Mouse (Mus musculus) neutrophil, adult 59 days (primary cell): Measurements from ENCODE around the gene Ccdc148. TPM values are rescaled to one million over a fixed set of nuclear protein-coding genes. Genes with fewer than 3 reads are reported as not detected.

Source experiments
- total RNA-seq, 2 experiments: library from RNA; stranded (reverse); gene quantifications; 1 replicate in 1 of 2; 2 replicates in 1 of 2; pipeline ENCODE4 v1.2.4; 2023

The Ccdc148 gene
- under 1 TPM; 0.09 to 0.24 TPM for total RNA-seq

DNA sequence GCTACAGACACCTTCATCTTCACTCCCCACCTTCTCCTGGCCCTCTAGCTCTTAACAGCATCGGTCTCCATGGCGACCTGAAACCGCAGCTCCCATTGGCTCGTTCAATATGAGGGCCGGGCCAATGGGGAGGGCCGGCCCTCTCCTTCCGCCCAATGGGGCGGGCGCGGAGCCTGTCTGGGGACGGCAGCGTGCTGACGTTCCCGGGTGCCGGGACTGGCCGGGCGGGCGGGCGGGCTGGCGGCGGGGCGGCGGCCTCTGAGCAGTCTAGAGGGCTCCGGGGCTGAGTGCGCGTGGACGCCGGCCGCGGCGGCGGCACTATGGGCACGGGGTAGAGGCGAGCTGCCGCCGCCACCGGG is at the start of gene Ccdc148, which contains the start of gene Pkp4:
Ccdc148 (minus strand) TSS at position 79 of the 359 bp plus-strand sequence.
Pkp4 (plus strand) TSS at position 246 of the 359 bp plus-strand sequence.

DNA sequence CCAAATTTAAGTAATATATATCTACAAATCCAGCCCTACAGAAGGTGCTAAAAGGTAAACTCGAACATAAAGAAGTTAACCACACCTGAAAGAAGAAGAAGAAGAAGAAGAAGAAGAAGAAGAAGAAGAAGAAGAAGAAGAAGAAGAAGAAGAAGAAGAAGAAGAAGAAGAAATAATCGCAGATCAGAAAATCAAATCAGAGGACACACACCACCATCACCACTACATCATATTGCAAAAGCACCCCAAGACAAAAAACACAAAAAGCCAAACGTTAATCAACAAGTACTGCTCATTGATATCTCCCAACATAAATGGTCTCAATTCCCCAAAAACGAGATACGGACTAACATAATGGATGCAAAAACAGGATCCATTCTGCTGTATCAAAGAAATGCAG is 301.3 kb downstream of the Ccdc148 start, which contains the start of gene Gm11099:
Gm11099 (plus strand) TSS at position 301 of the 400 bp plus-strand sequence.

Other genes with a start within 250 kb of the Ccdc148 start
- gene Pkp4, start 167 bp upstream of the Ccdc148 start, total RNA-seq = 10 to 100 TPM in 1 of 2 experiments, 1 to 10 TPM in 1; 5.8 to 10.9 TPM